Mouse (Mus musculus) thymus, postnatal 10 days (tissue): ENCODE measurements around the gene Serpina6.

Source experiments
- DNase-seq, 2 experiments: peaks; one replicate each; pipeline ENCODE4 v3.0.0; 2021; ENCODE audit warnings: low spot score in 2 of 2

Gene Serpina6

GRCm38 (mm10) chr12:103655123-103656044 lies 1.6 kb downstream of the Serpina6 start:
- DNase-seq = no peak

- no peak for DNase-seq
Observed at GRCm38 (mm10) chr12:103653836-103654235, 3.2 kb downstream of the Serpina6 start.

DNA sequence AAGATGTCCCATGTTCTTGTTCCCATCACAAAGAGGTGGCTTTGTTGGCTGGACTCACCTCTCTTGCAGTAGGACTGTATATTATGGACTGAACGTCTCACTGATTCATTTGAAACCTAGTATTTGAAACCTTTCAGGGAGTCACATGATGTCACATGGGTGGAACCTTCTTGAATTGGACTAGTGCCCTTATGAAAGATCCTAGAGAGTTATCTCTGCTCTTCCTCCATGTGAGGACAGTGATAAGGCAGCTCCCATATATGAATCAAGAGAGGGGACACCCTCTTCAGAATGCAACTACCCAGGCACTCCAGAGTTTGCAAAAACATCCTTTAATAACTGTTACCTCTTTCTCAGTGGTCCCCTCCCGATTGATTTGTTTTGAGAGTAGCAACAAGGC lies 10.7 kb downstream of the Serpina6 start:
- no peak for DNase-seq

GRCm38 (mm10) chr12:103644601-103645000 lies 12.4 kb downstream of the Serpina6 start:
- no peak for DNase-seq

DNA sequence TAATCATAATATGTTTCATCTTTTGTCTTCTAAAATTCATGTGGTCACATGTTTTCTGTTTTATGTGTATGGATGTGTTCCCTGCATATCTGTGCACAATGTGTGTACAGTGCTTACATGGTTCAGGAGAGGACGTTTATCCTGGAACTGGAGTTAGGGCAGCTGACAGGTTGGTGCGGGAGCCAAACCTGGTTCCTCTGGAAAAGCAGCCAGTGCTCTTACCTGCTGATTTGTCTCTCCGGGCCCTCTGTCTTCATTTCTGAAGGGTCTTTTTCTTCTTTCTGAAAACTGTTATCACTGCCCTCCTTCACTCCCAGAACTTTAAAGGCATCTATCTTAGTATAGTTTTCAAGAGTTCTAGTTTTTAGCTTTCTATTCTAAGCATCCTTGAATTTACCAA lies 13.2 kb downstream of the Serpina6 start:
- no peak for DNase-seq

GRCm38 (mm10) chr12:103643336-103643735 lies 13.7 kb downstream of the Serpina6 start:
- peak; percentile 22 to 64 for DNase-seq

- no peak for DNase-seq
Observed at GRCm38 (mm10) chr12:103635846-103636245, 21.2 kb downstream of the Serpina6 start.

DNA sequence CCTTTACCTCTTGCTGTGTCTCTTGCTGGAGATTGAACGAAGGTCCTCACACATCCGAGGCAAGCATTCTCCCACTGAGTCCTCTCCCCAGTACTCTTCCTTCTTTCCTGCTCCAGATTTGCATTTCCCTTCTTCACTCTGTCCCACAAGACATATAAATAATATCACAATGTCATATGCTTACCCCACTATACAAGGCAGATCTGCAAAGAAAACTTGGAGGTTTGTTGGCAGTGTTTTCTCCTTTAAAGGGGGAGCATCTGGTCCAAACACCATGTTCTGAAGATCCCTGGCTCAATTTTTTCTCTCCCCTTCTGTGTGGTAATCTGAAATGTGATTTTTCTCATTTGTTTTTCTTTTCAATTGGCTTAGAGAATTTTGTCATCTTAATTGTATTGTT lies 22.6 kb downstream of the Serpina6 start:
- no peak for DNase-seq

DNA sequence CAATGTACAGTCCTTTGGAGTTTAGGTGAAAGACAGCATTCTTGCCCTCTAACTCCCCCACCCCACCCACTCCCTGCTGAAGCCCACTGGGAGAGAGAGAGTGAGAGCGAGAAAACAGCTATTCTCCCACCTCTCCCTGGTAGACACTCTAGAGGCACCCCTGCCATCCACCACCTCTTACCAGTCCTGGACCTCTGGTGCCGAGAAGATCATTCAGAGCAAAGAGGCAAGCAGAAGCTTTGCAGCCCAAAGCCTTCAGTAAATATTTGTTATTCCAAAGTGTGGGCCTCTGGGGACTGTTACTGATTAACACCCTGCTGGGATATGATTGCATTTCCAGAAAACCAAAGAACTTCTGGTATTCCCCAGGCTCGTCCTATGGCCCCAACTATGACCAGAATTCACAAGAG lies 25.8 kb downstream of the Serpina6 start, which contains the start of gene Serpina10:
Serpina10 (minus strand) TSS at position 242 of the 410 bp plus-strand sequence.
- DNase-seq = no peak

DNA sequence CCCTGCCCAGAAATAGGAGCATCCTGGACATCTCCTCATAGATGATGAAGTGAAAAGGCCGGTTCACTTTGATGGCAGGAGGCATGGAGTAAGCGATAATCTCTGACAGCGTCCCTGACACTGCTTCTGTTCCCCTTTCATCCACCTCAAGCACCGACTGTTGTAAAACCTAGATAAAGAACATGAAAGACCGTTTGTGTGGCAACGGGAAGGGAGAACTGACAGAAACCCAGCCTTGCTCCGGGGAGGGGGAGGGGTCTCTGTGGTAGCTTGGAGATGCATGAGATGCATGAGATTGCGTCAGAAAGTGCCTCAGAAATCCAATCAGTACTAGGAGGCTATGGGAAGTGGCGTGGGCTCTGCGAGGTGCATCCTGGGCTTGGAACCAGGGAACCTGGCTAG lies 40.2 kb downstream of the Serpina6 start:
- DNase-seq = no peak

- DNase-seq = no peak
Observed at GRCm38 (mm10) chr12:103615734-103616133, 41.3 kb downstream of the Serpina6 start.

- no peak for DNase-seq
Observed at GRCm38 (mm10) chr12:103615141-103615540, 41.9 kb downstream of the Serpina6 start.

DNA sequence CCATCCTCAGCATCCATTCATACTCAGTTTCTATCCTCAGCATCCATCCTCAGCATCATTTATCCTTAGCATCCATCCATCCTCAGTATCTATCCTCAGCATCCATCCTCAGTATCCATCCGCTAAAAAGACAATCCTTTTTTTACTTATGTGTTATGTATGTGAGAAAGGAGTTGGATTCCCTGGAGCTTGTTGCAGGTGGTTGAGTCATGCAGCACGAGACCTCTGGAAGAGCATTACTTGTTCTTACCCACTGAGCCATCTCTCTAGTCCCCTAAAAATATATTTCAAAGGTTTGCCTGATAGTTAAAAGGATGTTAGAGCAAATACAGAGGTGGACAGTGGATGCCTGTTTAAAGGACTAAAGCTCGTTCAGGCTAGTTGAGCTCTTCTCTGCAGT lies 55.2 kb downstream of the Serpina6 start:
- DNase-seq = no peak

GRCm38 (mm10) chr12:103600364-103600763 lies 56.6 kb downstream of the Serpina6 start:
- no peak for DNase-seq

GRCm38 (mm10) chr12:103598411-103598810 lies 58.6 kb downstream of the Serpina6 start:
- DNase-seq = no peak
